Comparison of ENCODE assay signal across 26 mouse cellular contexts in genomic region chr19:9997204-9998062, GRCm38 (mm10). TPM values are rescaled to one million over a fixed set of nuclear protein-coding genes. Genes with fewer than 3 reads are reported as not detected.
"Had no signal": no experiment of that assay in that cellular context is flagged by ENCODE, and none has a peak within 500 bp of the region (broad histone marks: within the 10 kb centered on the region; RNA-seq: fewer than 3 reads in every experiment).

No protein-coding gene starts in this region.

- DNase-seq: gastrocnemius, postnatal 10 days; gastrocnemius, postnatal 25 days; heart, adult 2 months; heart, postnatal 14 days; heart, postnatal 36 days; kidney, adult 11 months; kidney, adult 2 months; kidney, adult 9 months; kidney, postnatal 14 days; kidney, postnatal 36 days; layer of hippocampus, adult 9-11 months; layer of hippocampus, postnatal 36 days; left cerebral cortex, postnatal 4 days had no signal

- H3K4me2 ChIP-seq: heart, embryonic 11.5 days; heart, embryonic 13.5 days; heart, embryonic 15.5 days; hindbrain, embryonic 12.5 days; hindbrain, embryonic 14.5 days; intestine, embryonic 15.5 days; kidney, embryonic 15.5 days; limb, embryonic 13.5 days; limb, embryonic 15.5 days had no signal

- H3K36me3 ChIP-seq: heart, embryonic 13.5 days; heart, embryonic 15.5 days; hindbrain, embryonic 10.5 days; hindbrain, embryonic 12.5 days; intestine, embryonic 15.5 days; kidney, embryonic 15.5 days; limb, embryonic 13.5 days; limb, embryonic 15.5 days had no signal

- H3K4me3 ChIP-seq: heart, adult 2 months; heart, embryonic 13.5 days; heart, embryonic 15.5 days; hindbrain, embryonic 10.5 days; hindbrain, embryonic 12.5 days; intestine, embryonic 15.5 days; kidney, embryonic 15.5 days; limb, embryonic 13.5 days; limb, embryonic 15.5 days had no signal

- H3K27me3 ChIP-seq: heart, embryonic 13.5 days; heart, embryonic 15.5 days; intestine, embryonic 15.5 days; kidney, embryonic 15.5 days; limb, embryonic 13.5 days; limb, embryonic 15.5 days had no signal

RNA-seq across cellular contexts. Expression of gene Best1, which starts 4.0 kb away (rescaled TPM):
- total RNA-seq: granulocyte monocyte progenitor cell, adult 5-6 weeks; liver, adult 2 months had no signal

RNA-seq across cellular contexts. Expression of gene Rab3il1, which starts 4.0 kb away (rescaled TPM):
- polyA plus RNA-seq: inflammation-experienced regulatory T-cells, adult 6 months had no signal

RNA-seq across cellular contexts. Expression of gene Fads3, which starts 43.9 kb away (rescaled TPM):
- polyA plus RNA-seq: inflammation-experienced regulatory T-cells, adult 6 months had no signal
